In genomic region chr4:21682421-21683150, GRCm38 (mm10) we compare ENCODE assay signal across 24 mouse cellular contexts. TPM values are rescaled to one million over a fixed set of nuclear protein-coding genes. Genes with fewer than 3 reads are reported as not detected.
DNase-seq lines count a peak whose midpoint lies in the region; ATAC-seq lines count a peak whose summit lies in the region.
"Had no signal": no experiment of that assay in that cellular context is flagged by ENCODE, and none has a peak within 500 bp of the region (broad histone marks: within the 10 kb centered on the region; RNA-seq: fewer than 3 reads in every experiment).

No protein-coding gene starts in this region.

- H3K27ac ChIP-seq in hindbrain, embryonic 12.5 days: no peak overlapping the region
- H3K27ac ChIP-seq in hindbrain, embryonic 10.5 days: no peak overlapping the region
- H3K27ac ChIP-seq in neural tube, embryonic 15.5 days (replicated peaks): no peak overlapping the region
- H3K27ac ChIP-seq in neural tube, embryonic 13.5 days (replicated peaks): no peak overlapping the region
- H3K27ac ChIP-seq: forebrain, embryonic 13.5 days; heart, adult 2 months; heart, embryonic 15.5 days; hindbrain, embryonic 13.5 days; intestine, embryonic 15.5 days had no signal

- 17% methylated on average over 10 of the region's 10 CpGs for WGBS in hindbrain, embryonic 12.5 days
- 11% methylated on average over 10 of the region's 10 CpGs for WGBS in hindbrain, embryonic 10.5 days
- whole genome bisulfite sequencing in neural tube, embryonic 15.5 days: 21% methylated on average over 10 of the region's 10 CpGs
- WGBS in neural tube, embryonic 13.5 days: 17% methylated on average over 10 of the region's 10 CpGs

- DNase-seq in embryo, embryonic 9.5 days (ENCODE audit: extremely low spot score): peak; percentile 25
- no peak for DNase-seq in embryo, embryonic 10 days (ENCODE audit: low spot score)
- no peak for DNase-seq in hindbrain, embryonic 10.5 days (ENCODE audit: low spot score)
- DNase-seq in neural tube, embryonic 10.5 days (ENCODE audit: extremely low spot score, low spot score): peak; percentile 33
- DNase-seq in ovary, postnatal 14 days (ENCODE audit: low spot score): no peak
- DNase-seq: adrenal gland, postnatal 10 days; cerebellum, adult 11-12 months; cerebellum, adult 9-10 months; cerebellum, postnatal 25 days; gastrocnemius, postnatal 14 days; heart, adult 2 months; heart, postnatal 14 days had no signal

- no peaks in the 10 kb centered on the region for H3K9me3 ChIP-seq in hindbrain, embryonic 12.5 days (replicated peaks)
- H3K9me3 ChIP-seq in hindbrain, embryonic 10.5 days: no peaks in the 10 kb centered on the region; the same call in 1 of the 2 replicates
- no peaks in the 10 kb centered on the region for H3K9me3 ChIP-seq in neural tube, embryonic 15.5 days (replicated peaks)
- no peaks in the 10 kb centered on the region for H3K9me3 ChIP-seq in neural tube, embryonic 13.5 days
- H3K9me3 ChIP-seq: forebrain, embryonic 13.5 days; heart, embryonic 15.5 days; hindbrain, embryonic 13.5 days; intestine, embryonic 15.5 days had no signal

- ATAC-seq in hindbrain, embryonic 12.5 days (ENCODE audit: low FRiP score): no peak
- ATAC-seq in neural tube, embryonic 15.5 days (ENCODE audit: low FRiP score): no peak
- ATAC-seq in neural tube, embryonic 13.5 days (ENCODE audit: low read depth): no peak
- ATAC-seq: forebrain, embryonic 13.5 days; intestine, embryonic 15.5 days had no signal

- no peak overlapping the region for H3K4me3 ChIP-seq in hindbrain, embryonic 12.5 days
- no peak overlapping the region for H3K4me3 ChIP-seq in hindbrain, embryonic 10.5 days
- H3K4me3 ChIP-seq in neural tube, embryonic 15.5 days (replicated peaks): no peak overlapping the region
- H3K4me3 ChIP-seq in neural tube, embryonic 13.5 days: peak overlapping the region; percentile 3; the same call in 1 of the 2 replicates
- H3K4me3 ChIP-seq: forebrain, embryonic 13.5 days; heart, adult 2 months; heart, embryonic 15.5 days; intestine, embryonic 15.5 days had no signal

- peak overlapping the region; percentile 37 for H3K4me2 ChIP-seq in hindbrain, embryonic 12.5 days (replicated peaks)
- no peak overlapping the region for H3K4me2 ChIP-seq in neural tube, embryonic 15.5 days
- peak overlapping the region; percentile 52 for H3K4me2 ChIP-seq in neural tube, embryonic 13.5 days
- H3K4me2 ChIP-seq: forebrain, embryonic 13.5 days; heart, embryonic 11.5 days; heart, embryonic 15.5 days; intestine, embryonic 15.5 days had no signal

- peaks cover 19% of the 10 kb centered on the region for H3K4me1 ChIP-seq in hindbrain, embryonic 12.5 days
- H3K4me1 ChIP-seq in hindbrain, embryonic 10.5 days (replicated peaks): peaks cover 27% of the 10 kb centered on the region
- peaks cover 29% of the 10 kb centered on the region for H3K4me1 ChIP-seq in neural tube, embryonic 15.5 days
- H3K4me1 ChIP-seq in neural tube, embryonic 13.5 days (replicated peaks): peaks cover 40% of the 10 kb centered on the region

- H3K9ac ChIP-seq in hindbrain, embryonic 12.5 days: no peak overlapping the region
- no peak overlapping the region for H3K9ac ChIP-seq in neural tube, embryonic 15.5 days (replicated peaks)
- no peak overlapping the region for H3K9ac ChIP-seq in neural tube, embryonic 13.5 days
- H3K9ac ChIP-seq: forebrain, embryonic 13.5 days; heart, embryonic 15.5 days; hindbrain, embryonic 13.5 days; intestine, embryonic 15.5 days had no signal

- H3K27me3 ChIP-seq in hindbrain, embryonic 12.5 days: peaks cover 98% of the 10 kb centered on the region
- peaks cover 100% of the 10 kb centered on the region for H3K27me3 ChIP-seq in hindbrain, embryonic 10.5 days (ENCODE audit: insufficient read depth, poor library complexity, severe bottlenecking)
- H3K27me3 ChIP-seq in neural tube, embryonic 15.5 days (replicated peaks): peaks cover 98% of the 10 kb centered on the region
- H3K27me3 ChIP-seq in neural tube, embryonic 13.5 days: peaks cover 100% of the 10 kb centered on the region

- no peaks in the 10 kb centered on the region for H3K36me3 ChIP-seq in hindbrain, embryonic 12.5 days
- H3K36me3 ChIP-seq in hindbrain, embryonic 10.5 days: no peaks in the 10 kb centered on the region
- H3K36me3 ChIP-seq in neural tube, embryonic 15.5 days: no peaks in the 10 kb centered on the region
- H3K36me3 ChIP-seq in neural tube, embryonic 13.5 days: no peaks in the 10 kb centered on the region
- H3K36me3 ChIP-seq: heart, embryonic 15.5 days; hindbrain, embryonic 13.5 days; intestine, embryonic 15.5 days had no signal

RNA-seq across cellular contexts. Expression of gene Prdm13, which starts 3.2 kb away (rescaled TPM):
- 7.8 and 8.9 TPM in 2 replicates for polyA plus RNA-seq in hindbrain, embryonic 12.5 days (2016; fragmentation: Nextera tagmentation; extraction: Ambion mirVana)
- polyA plus RNA-seq in hindbrain, embryonic 10.5 days (2016; fragmentation: Nextera tagmentation; extraction: Ambion mirVana): 1.3 and 5.6 TPM in 2 replicates
- 0.18 and 0.24 TPM in 2 replicates for polyA plus RNA-seq in neural tube, embryonic 15.5 days (2015; fragmentation: Nextera tagmentation; extraction: Ambion mirVana)
- polyA plus RNA-seq in neural tube, embryonic 13.5 days (2015; fragmentation: Nextera tagmentation; extraction: Ambion mirVana): 1.4 and 2.0 TPM in 2 replicates
- polyA plus RNA-seq: C2C12; cortical plate, adult 2 months; embryonic facial prominence, embryonic 14.5 days; gonadal fat pad, adult 2 months; heart, adult 2 months; heart, embryonic 11.5 days; heart, embryonic 15.5 days; intestine, embryonic 15.5 days had no signal

RNA-seq across cellular contexts. Expression of gene Ccnc, which starts 44.9 kb away (rescaled TPM):
- 62.6 and 62.8 TPM in 2 replicates for polyA plus RNA-seq in hindbrain, embryonic 12.5 days (2016; fragmentation: Nextera tagmentation; extraction: Ambion mirVana)
- polyA plus RNA-seq in hindbrain, embryonic 10.5 days (2016; fragmentation: Nextera tagmentation; extraction: Ambion mirVana): 59.9 and 65.1 TPM in 2 replicates
- 65.6 and 67.1 TPM in 2 replicates for polyA plus RNA-seq in neural tube, embryonic 15.5 days (2015; fragmentation: Nextera tagmentation; extraction: Ambion mirVana)
- polyA plus RNA-seq in neural tube, embryonic 13.5 days (2015; fragmentation: Nextera tagmentation; extraction: Ambion mirVana): 69.8 and 72.8 TPM in 2 replicates

Comparison
In these comparisons a context has a peak if more than half of its experiments do, and no peak if none do; other contexts are left out.
1. DNase-seq: peak in embryo, embryonic 9.5 days (single experiment) and neural tube, embryonic 10.5 days (single experiment); none in embryo, embryonic 10 days (single experiment), hindbrain, embryonic 10.5 days (single experiment) and ovary, postnatal 14 days (single experiment).